Mouse (Mus musculus) hindbrain, embryonic 15.5 days (tissue): ENCODE measurements around the gene Mthfr. TPM values are rescaled to one million over a fixed set of nuclear protein-coding genes. Genes with fewer than 3 reads are reported as not detected.

Source experiments
- ATAC-seq: fragments of 200-750 bp; cut with Nextera tagmentation; 2 replicates; pipeline ENCODE4 v1.8.0; 2017; ENCODE audit warnings: low read depth, moderate number of reproducible peaks, moderate TSS enrichment; ENCODE audit not compliant: low FRiP score
- H3K27ac ChIP-seq: fragments of 300-500 bp; sonication (generic); replicated peaks from 2 replicates; pipeline ENCODE4 v1.5.1; 2015; ENCODE audit warnings: mild to moderate bottlenecking, inconsistent platforms
- H3K27me3 ChIP-seq: fragments of 300-500 bp; sonication (generic); 2 replicates; pipeline ENCODE4 v1.6.1; 2015; ENCODE audit warnings: control low read depth, inconsistent platforms
- H3K36me3 ChIP-seq: fragments of 300-500 bp; sonication (generic); 2 replicates; pipeline ENCODE4 v1.6.1; 2015; ENCODE audit warnings: control low read depth, inconsistent platforms
- H3K4me1 ChIP-seq: fragments of 300-500 bp; sonication (generic); replicated peaks from 2 replicates; pipeline ENCODE4 v1.6.1; 2015; ENCODE audit warnings: control low read depth, inconsistent platforms
- H3K4me2 ChIP-seq: fragments of 300-500 bp; sonication (generic); 2 replicates; pipeline ENCODE4 v1.6.1; 2015; ENCODE audit warnings: moderate library complexity, mild to moderate bottlenecking, inconsistent platforms
- H3K4me3 ChIP-seq: fragments of 300-500 bp; sonication (generic); 2 replicates; pipeline ENCODE4 v1.5.1; 2015; ENCODE audit warnings: mild to moderate bottlenecking, inconsistent platforms
- H3K9ac ChIP-seq: fragments of 300-500 bp; sonication (generic); 2 replicates; pipeline ENCODE4 v1.6.1; 2015; ENCODE audit warnings: inconsistent platforms
- H3K9me3 ChIP-seq: fragments of 300-500 bp; sonication (generic); 2 replicates; pipeline ENCODE4 v1.6.1; 2016; ENCODE audit warnings: control low read depth, inconsistent platforms
- WGBS: fragments of 180-500 bp; shearing (Covaris S2); methylation state at CpG from one replicate; pipeline ENCODE4 v1.1.7; 2015; 5-methylcytosine and 5-hydroxymethylcytosine counted together
- polyA plus RNA-seq: library from polyadenylated mRNA; unstranded; fragments of >200 nt; fragmentation: Nextera tagmentation; extraction: Ambion mirVana; gene quantifications from 2 replicates; pipeline ENCODE4 v1.2.1, GENCODE M21; 2015

Gene Mthfr
- polyA plus RNA-seq, 1 experiment from 2014 or later: 18.0 TPM

- no peaks in the 10 kb centered on the region for H3K27me3 ChIP-seq
- peak; percentile 66 for ATAC-seq
- H3K9me3 ChIP-seq: no peaks in the 10 kb centered on the region
- no peaks in the 10 kb centered on the region for H3K36me3 ChIP-seq
- H3K4me1 ChIP-seq: peaks cover 36% of the 10 kb centered on the region
- H3K4me2 ChIP-seq: peak overlapping the region; percentile 87
- 3% methylated on average over 30 of the region's 30 CpGs for WGBS
- H3K4me3 ChIP-seq: peak overlapping the region; percentile 48
- H3K27ac ChIP-seq: peak overlapping the region; percentile 75
- H3K9ac ChIP-seq: peak overlapping the region; percentile 50
Measured at GRCm38 (mm10) chr4:148087091-148087906, 48.4 kb downstream of the Mthfr start.

DNA sequence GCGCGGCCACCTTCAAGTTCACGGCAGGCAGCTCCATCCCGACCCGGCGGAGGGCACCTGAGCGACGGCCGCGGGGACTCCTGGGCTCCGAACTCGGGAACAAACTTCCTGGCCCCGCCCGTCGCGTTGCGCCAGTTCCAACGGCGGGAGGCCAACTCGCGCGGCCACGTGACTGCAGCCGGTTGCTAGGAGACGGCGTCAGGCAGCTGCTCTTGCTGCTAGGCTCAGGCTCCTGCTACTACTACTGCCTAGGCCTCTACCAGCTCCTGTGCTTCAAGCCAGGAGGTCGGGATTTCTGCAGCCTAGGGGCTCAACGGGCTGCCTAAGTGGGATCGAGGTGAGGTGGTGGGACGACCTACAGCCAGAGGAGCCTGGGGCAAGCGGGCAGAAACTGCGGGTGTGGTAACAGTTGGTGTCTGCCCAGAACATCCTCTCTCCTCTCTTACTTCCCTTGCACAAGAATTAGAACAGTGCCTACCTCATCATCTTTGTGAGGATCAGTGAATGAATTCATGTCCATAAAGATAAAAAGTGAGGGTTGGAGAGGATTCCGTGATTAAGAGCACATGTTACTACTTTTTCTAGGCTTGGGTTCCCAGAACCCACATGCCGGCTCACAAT, 49.1 kb downstream of the Mthfr start, which contains the start of gene Agtrap:
TSS of gene Agtrap (minus strand) at position 125 of the 621 bp plus-strand sequence.
- peaks cover 35% of the 10 kb centered on the region for H3K4me1 ChIP-seq
- 3% methylated on average over 34 of the region's 34 CpGs for WGBS
- H3K4me2 ChIP-seq: peak within 1 kb of the TSS; percentile 87
- peak within 1 kb of the TSS; percentile 75 for H3K27ac ChIP-seq
- no peaks in the 10 kb centered on the region for H3K9me3 ChIP-seq
- ATAC-seq: peak; percentile 90
- no peaks in the 10 kb centered on the region for H3K27me3 ChIP-seq
- H3K36me3 ChIP-seq: no peaks in the 10 kb centered on the region
- H3K4me3 ChIP-seq: peak within 1 kb of the TSS; percentile 48
- peak within 1 kb of the TSS; percentile 50 for H3K9ac ChIP-seq

DNA sequence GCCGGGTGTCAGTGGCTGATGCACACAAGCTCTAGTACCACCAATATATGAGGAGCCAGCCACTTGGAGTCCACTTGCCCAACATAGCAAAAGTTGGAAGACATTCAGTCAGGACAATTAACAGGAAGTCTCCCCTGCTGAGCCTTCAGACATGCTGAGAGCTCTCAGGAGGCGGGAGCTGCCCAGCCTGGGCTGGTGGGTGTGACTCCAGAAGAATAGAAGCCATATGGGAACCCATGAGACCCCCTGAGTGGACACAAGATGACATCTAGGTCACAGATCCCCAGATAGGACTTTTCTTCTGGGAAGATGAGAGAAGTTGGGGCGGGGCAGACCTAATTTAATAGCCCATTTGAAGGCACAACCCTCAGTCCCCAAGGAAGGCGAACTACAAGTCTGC, 50.3 kb downstream of the Mthfr start:
- no peak overlapping the region for H3K9ac ChIP-seq
- no peaks in the 10 kb centered on the region for H3K27me3 ChIP-seq
- no peaks in the 10 kb centered on the region for H3K36me3 ChIP-seq
- no peak overlapping the region for H3K27ac ChIP-seq
- ATAC-seq: no peak
- no peaks in the 10 kb centered on the region for H3K9me3 ChIP-seq
- no peak overlapping the region for H3K4me2 ChIP-seq
- 55% methylated on average over 4 of the region's 4 CpGs for WGBS
- peaks cover 24% of the 10 kb centered on the region for H3K4me1 ChIP-seq
- no peak overlapping the region for H3K4me3 ChIP-seq

GRCm38 (mm10) chr4:148091181-148091580, 52.3 kb downstream of the Mthfr start:
- Histone ChIP-seq H3K27me3 (no peaks in the 10 kb centered on the region), H3K4me3 (no peak overlapping the region), H3K27ac (no peak overlapping the region), H3K36me3 (no peaks in the 10 kb centered on the region), H3K9me3 (no peaks in the 10 kb centered on the region), H3K4me1 (peaks cover 24% of the 10 kb centered on the region), H3K9ac (no peak overlapping the region), H3K4me2 (no peak overlapping the region)
- 92% methylated on average over 1 of the region's 1 CpGs for WGBS
- ATAC-seq: no peak

- Histone ChIP-seq H3K27me3 (no peaks in the 10 kb centered on the region), H3K9ac (no peak overlapping the region), H3K9me3 (no peaks in the 10 kb centered on the region), H3K27ac (no peak overlapping the region), H3K36me3 (no peaks in the 10 kb centered on the region), H3K4me2 (no peak overlapping the region), H3K4me3 (no peak overlapping the region), H3K4me1 (peaks cover 12% of the 10 kb centered on the region)
- 91% methylated on average over 11 of the region's 11 CpGs for WGBS
- no peak for ATAC-seq
Measured at GRCm38 (mm10) chr4:148092551-148093271, 53.8 kb downstream of the Mthfr start.

GRCm38 (mm10) chr4:148094161-148094560, 55.3 kb downstream of the Mthfr start:
- Histone ChIP-seq H3K4me1 (no peaks in the 10 kb centered on the region), H3K36me3 (no peaks in the 10 kb centered on the region), H3K4me2 (no peak overlapping the region), H3K9ac (no peak overlapping the region), H3K27me3 (no peaks in the 10 kb centered on the region), H3K9me3 (no peaks in the 10 kb centered on the region), H3K27ac (no peak overlapping the region), H3K4me3 (no peak overlapping the region)
- WGBS: 83% methylated on average over 5 of the region's 5 CpGs
- ATAC-seq: no peak

GRCm38 (mm10) chr4:148095081-148095480, 56.2 kb downstream of the Mthfr start:
- 87% methylated on average over 4 of the region's 4 CpGs for WGBS
- ATAC-seq: no peak

DNA sequence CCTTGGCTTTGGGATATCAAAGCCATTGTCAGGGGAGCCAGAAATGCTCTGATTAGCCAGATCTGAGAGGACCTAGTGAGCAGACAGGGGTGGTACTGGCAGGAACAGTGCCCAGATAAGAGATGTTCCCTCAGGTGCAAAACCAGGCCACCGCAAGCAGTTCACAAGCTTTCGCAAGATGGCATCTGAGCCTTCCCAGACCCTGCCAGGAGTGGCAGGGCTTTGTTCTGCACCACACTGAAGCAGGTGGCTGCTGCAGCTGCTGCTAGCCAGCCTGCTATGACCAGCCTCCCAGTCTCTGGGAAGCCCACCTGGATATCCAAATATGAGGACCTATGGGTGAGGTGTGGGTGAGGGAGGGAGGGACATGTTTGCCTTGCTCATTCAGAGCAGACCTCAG, 59.1 kb downstream of the Mthfr start:
- Histone ChIP-seq H3K9me3 (no peaks in the 10 kb centered on the region), H3K4me1 (peaks cover 10% of the 10 kb centered on the region), H3K27ac (peak overlapping the region; percentile 30; the same call in 1 of the 2 replicates), H3K36me3 (no peaks in the 10 kb centered on the region), H3K27me3 (no peaks in the 10 kb centered on the region), H3K4me3 (no peak overlapping the region), H3K4me2 (no peak overlapping the region), H3K9ac (no peak overlapping the region)
- 82% methylated on average over 2 of the region's 2 CpGs for WGBS
- no peak for ATAC-seq

More at GRCm38 (mm10) chr4:148095081-148095480, 56.2 kb downstream of the Mthfr start:
- H3K36me3 ChIP-seq: no peaks in the 10 kb centered on the region
- no peak overlapping the region for H3K4me2 ChIP-seq
- H3K4me1 ChIP-seq: no peaks in the 10 kb centered on the region
- no peaks in the 10 kb centered on the region for H3K9me3 ChIP-seq
- H3K27ac ChIP-seq: no peak overlapping the region
- no peak overlapping the region for H3K9ac ChIP-seq
- no peak overlapping the region for H3K4me3 ChIP-seq
- H3K27me3 ChIP-seq: no peaks in the 10 kb centered on the region

- WGBS: 80% methylated on average over 3 of the region's 3 CpGs
- Histone ChIP-seq H3K4me2 (no peak overlapping the region), H3K9ac (no peak overlapping the region), H3K27ac (no peak overlapping the region), H3K27me3 (no peaks in the 10 kb centered on the region), H3K9me3 (no peaks in the 10 kb centered on the region), H3K4me3 (no peak overlapping the region), H3K4me1 (peaks cover 10% of the 10 kb centered on the region), H3K36me3 (no peaks in the 10 kb centered on the region)
- ATAC-seq: no peak
Measured at GRCm38 (mm10) chr4:148098666-148099065, 59.8 kb downstream of the Mthfr start.

DNA sequence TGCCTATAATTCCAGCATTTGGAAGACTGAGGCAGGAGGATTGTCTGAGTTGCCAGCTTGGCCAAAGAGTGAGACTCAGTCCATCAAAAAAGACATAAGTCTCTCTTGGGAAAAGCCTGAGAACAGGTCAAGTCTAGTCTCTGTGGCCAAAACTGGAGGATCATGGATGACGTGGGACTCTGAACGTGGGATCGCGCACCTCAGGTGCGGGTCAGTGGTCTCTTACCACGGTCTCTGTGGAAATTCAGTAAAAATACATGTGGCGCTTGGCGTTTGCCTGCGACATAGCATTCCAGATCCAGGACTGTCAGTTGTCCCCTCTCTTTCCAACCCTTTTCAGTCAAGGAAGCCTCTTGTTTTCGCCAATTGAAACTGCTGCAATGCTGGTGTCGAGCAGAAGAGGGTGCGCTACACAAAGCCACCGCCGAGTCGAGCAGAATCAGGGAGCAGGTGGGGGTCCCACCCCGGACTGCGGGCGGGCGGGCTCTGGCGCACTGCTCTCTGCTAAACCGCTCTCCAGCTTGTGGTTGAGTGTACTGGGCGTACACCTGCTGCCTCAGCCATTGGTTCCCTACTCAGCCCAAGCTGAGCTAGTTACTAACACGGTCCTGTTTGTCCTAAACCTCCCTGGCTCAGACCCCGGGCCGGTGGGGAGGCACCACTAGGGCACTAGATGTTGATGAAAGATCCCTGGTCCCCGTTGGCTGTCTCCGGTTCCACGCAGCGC, 63.1 kb downstream of the Mthfr start:
- peak overlapping the region; percentile 47 for H3K27ac ChIP-seq
- H3K9ac ChIP-seq: 0 out of 2 replicates have a peak overlapping the region, but pooled peaks have one; percentile 12
- H3K36me3 ChIP-seq: no peaks in the 10 kb centered on the region
- peaks cover 10% of the 10 kb centered on the region for H3K4me1 ChIP-seq
- no peaks in the 10 kb centered on the region for H3K27me3 ChIP-seq
- H3K4me2 ChIP-seq: peak overlapping the region; percentile 36
- 0 out of 2 replicates have a peak overlapping the region, but pooled peaks have one; percentile 3 for H3K4me3 ChIP-seq
- 18% methylated on average over 29 of the region's 29 CpGs for WGBS
- peak; percentile 89 for ATAC-seq
- H3K9me3 ChIP-seq: no peaks in the 10 kb centered on the region

- no peak overlapping the region for H3K9ac ChIP-seq
- 88% methylated on average over 3 of the region's 3 CpGs for WGBS
- no peaks in the 10 kb centered on the region for H3K27me3 ChIP-seq
- H3K4me3 ChIP-seq: no peak overlapping the region
- no peak overlapping the region for H3K27ac ChIP-seq
- H3K4me1 ChIP-seq: peaks cover 17% of the 10 kb centered on the region
- no peak for ATAC-seq
- no peak overlapping the region for H3K4me2 ChIP-seq
- H3K9me3 ChIP-seq: no peaks in the 10 kb centered on the region
- H3K36me3 ChIP-seq: no peaks in the 10 kb centered on the region
Measured at GRCm38 (mm10) chr4:148104146-148104545, 65.3 kb downstream of the Mthfr start.
